Mouse (Mus musculus): Measurements from ENCODE around the gene Sox13. TPM values are rescaled to one million over a fixed set of nuclear protein-coding genes. Genes with fewer than 3 reads are reported as not detected.

The Sox13 gene
- polyA plus RNA-seq (2012; fragmentation: generic; extraction: Trizol): under 1 TPM; 0.06 to 0.24 TPM

DNA sequence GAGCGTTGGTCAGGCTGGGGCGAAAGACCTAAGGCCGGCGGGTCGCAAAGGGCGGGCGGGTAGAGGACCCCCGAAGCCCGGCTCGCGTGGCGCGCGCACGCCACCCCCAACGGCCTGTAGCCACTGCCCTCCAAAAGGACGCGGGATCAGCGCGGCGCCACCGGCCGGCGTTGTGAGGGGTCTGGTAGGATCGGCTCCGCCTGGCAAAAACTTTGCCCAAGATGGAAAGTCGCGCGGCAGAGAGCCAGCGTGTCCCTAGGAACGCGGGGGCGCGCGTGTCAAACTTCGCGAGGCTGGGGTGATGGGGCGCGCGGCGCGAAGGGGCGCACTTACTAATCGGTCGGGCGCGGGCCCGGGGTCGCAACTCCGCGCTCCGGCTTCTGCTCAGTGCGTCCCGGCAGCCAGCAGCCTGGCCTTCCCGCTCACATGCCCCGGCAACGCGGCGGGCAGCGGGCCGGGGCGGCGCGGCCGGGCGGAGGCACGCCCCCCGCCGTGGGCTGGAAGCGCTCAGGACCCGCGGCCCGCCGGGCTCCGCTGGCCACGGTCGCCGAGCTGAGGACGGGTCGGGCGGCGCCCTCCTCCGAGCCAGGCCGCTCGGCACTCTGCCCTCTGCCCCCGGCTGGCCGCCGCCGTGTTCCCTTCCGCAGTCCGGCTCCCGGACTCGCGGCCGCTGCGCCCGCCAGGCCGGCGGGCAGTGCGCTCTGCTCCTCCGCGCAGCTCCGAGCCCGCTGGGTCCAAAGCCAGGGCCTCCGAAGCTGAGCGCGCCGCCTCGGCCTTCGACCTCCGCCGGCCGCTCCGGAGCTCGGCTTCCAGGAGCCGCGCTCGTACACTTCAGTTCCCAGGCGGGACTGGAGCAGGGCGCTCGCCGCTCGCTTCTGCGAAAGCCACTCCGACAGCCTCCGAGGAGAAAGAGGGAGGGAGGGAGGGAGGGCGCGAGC is at the start of gene Sox13:
TSS of gene Sox13 (minus strand) at position 835 of the 938 bp plus-strand sequence.

DNA sequence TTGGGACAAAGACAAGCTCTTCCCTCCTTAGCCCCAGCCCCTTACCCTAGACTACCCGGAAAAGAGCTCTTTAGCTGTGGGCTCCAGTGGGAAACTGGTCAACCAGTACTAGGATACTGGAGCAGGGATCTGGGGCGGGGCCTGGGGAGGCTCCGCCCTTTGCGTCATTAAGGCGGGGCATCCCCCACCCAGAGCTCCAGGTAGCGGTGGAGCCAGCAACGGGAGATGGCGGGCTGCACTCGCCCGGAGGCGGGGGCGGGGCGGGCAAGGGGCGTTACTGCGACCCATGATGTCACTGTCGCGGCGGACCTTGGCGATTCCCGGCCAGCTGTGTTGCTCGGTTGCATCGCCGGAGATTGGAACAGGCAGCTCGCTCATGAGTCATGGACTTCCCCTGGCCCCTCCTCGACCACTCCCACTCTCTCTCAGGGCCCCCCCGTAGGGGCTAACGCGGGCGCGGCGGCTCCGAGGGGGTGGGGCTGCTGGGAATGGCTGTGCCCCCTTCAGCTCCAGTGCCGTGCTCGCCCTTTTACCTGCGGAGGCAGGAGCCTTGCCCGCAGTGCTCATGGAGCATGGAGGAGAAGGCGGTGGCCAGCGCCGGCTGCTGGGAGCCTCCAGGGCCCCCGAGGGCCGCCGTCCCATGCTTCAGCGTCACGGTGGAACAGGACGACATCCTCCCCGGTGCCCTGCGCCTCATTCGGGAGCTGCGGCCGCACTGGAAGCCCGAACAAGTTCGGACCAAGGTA is 60.7 kb downstream of the Sox13 start, which contains the start of gene Etnk2:
TSS of gene Etnk2 (plus strand) at position 297 of the 746 bp plus-strand sequence.

DNA sequence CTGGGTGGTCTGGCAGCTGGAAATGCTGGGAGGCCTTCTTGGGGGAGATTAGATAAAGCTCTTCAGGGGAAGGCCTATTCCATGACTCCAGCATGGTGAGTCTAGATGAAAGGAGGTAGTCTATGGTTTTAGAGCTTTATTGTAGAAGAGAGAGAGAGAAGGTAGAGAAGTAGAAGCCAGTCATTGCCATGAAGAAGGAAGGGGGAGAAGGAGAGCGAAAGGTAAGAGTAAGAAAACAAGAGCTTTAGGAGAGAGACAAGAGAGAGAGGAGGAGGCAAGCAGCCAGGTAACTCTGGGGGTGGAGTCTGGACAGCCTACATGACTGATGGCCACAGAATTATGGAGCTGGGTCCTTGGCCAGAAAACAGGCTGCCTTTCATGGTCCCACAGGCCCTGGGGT is 74.0 kb downstream of the Sox13 start, which contains the start of gene Ren1:
TSS of gene Ren1 (plus strand) at position 301 of the 400 bp plus-strand sequence.

Other genes with a start within 250 kb of the Sox13 start
- not detected for gene Golt1a, start 114.6 kb downstream of the Sox13 start, polyA plus RNA-seq (2012; fragmentation: generic; extraction: Trizol)
- gene Kiss1, start 102.5 kb downstream of the Sox13 start, polyA plus RNA-seq (2012; fragmentation: generic; extraction: Trizol): under 1 TPM in 1 of 2 experiments, not detected in 1; 0.12 TPM
- gene Ren1, start 73.9 kb downstream of the Sox13 start, polyA plus RNA-seq (2012; fragmentation: generic; extraction: Trizol): under 1 TPM in 1 of 2 experiments, not detected in 1; 0.65 TPM
- under 1 TPM; 0.02 to 0.51 TPM for gene Etnk2, start 60.8 kb downstream of the Sox13 start, polyA plus RNA-seq (2012; fragmentation: generic; extraction: Trizol)
- gene Snrpe, start 185.9 kb upstream of the Sox13 start, polyA plus RNA-seq (2012; fragmentation: generic; extraction: Trizol): 100 to 1,000 TPM; 169 to 265 TPM
- 1 to 10 TPM in 1 of 2 experiments, under 1 TPM in 1; 0.08 to 1.2 TPM for gene Zbed6, start 236.5 kb upstream of the Sox13 start, polyA plus RNA-seq (2012; fragmentation: generic; extraction: Trizol)
- gene Gm38394, start 236.9 kb upstream of the Sox13 start, polyA plus RNA-seq (2012; fragmentation: generic; extraction: Trizol): under 1 TPM; 0.04 to 0.96 TPM

Measured in C3H10T1/2 (cell line).